Mouse (Mus musculus): ENCODE measurements around the gene Ddah2. TPM values are rescaled to one million over a fixed set of nuclear protein-coding genes. Genes with fewer than 3 reads are reported as not detected.

Ddah2 gene
- polyA plus RNA-seq, 1 experiment from 2014 or later = 290 TPM

GRCm38 (mm10) chr17:35021163-35021808 is 37.5 kb upstream of the Ddah2 start:
- Histone ChIP-seq H3K9me3 (no peaks in the 10 kb centered on the region), H3K27ac (peak overlapping the region; percentile 81), H3K4me1 (peaks cover 50% of the 10 kb centered on the region), H3K27me3 (ENCODE audit: insufficient read depth, poor library complexity, severe bottlenecking) (0 out of 2 replicates have a peak, but pooled peaks cover 6% of the 10 kb centered on the region), H3K4me3 (peak overlapping the region; percentile 42), H3K36me3 (peaks cover 11% of the 10 kb centered on the region)
- 4% methylated on average over 17 of the region's 17 CpGs for WGBS
- peak; percentile 92 for DNase-seq (ENCODE audit: low spot score)

- 10% methylated on average over 6 of the region's 6 CpGs for WGBS
These were observed 36.9 kb upstream of the Ddah2 start for GRCm38 (mm10) chr17:35021842-35022477.

GRCm38 (mm10) chr17:35022541-35023060 is 36.2 kb upstream of the Ddah2 start:
- H3K9me3 ChIP-seq = no peaks in the 10 kb centered on the region
- 0 out of 2 replicates have a peak, but pooled peaks cover 6% of the 10 kb centered on the region for H3K27me3 ChIP-seq (ENCODE audit: insufficient read depth, poor library complexity, severe bottlenecking)
- WGBS = 87% methylated on average over 8 of the region's 8 CpGs
- DNase-seq (ENCODE audit: low spot score) = no peak
- peak overlapping the region; percentile 81 for H3K27ac ChIP-seq
- no peak overlapping the region for H3K4me3 ChIP-seq
- no peaks in the 10 kb centered on the region for H3K36me3 ChIP-seq
- H3K4me1 ChIP-seq = peaks cover 55% of the 10 kb centered on the region

More at GRCm38 (mm10) chr17:35021842-35022477, 36.9 kb upstream of the Ddah2 start:
- H3K27ac ChIP-seq = peak overlapping the region; percentile 81
- H3K4me3 ChIP-seq = 0 out of 2 replicates have a peak overlapping the region, but pooled peaks have one; percentile 25
- peaks cover 49% of the 10 kb centered on the region for H3K4me1 ChIP-seq
- H3K9me3 ChIP-seq = no peaks in the 10 kb centered on the region
- peak; percentile 90 for DNase-seq (ENCODE audit: low spot score)
- H3K27me3 ChIP-seq (ENCODE audit: insufficient read depth, poor library complexity, severe bottlenecking) = 0 out of 2 replicates have a peak, but pooled peaks cover 6% of the 10 kb centered on the region
- peaks cover 4% of the 10 kb centered on the region for H3K36me3 ChIP-seq

- Histone ChIP-seq H3K4me1 (peaks cover 57% of the 10 kb centered on the region), H3K4me3 (no peak overlapping the region), H3K27me3 (ENCODE audit: insufficient read depth, poor library complexity, severe bottlenecking) (0 out of 2 replicates have a peak, but pooled peaks cover 6% of the 10 kb centered on the region), H3K36me3 (no peaks in the 10 kb centered on the region), H3K27ac (peak overlapping the region; percentile 77), H3K9me3 (no peaks in the 10 kb centered on the region)
- 87% methylated on average over 5 of the region's 5 CpGs for WGBS
- DNase-seq (ENCODE audit: low spot score) = no peak
These were observed 35.6 kb upstream of the Ddah2 start for GRCm38 (mm10) chr17:35023221-35023620.

- H3K36me3 ChIP-seq = no peaks in the 10 kb centered on the region
- DNase-seq (ENCODE audit: low spot score) = no peak
- no peaks in the 10 kb centered on the region for H3K9me3 ChIP-seq
- 49% methylated on average over 4 of the region's 4 CpGs for WGBS
- H3K27me3 ChIP-seq (ENCODE audit: insufficient read depth, poor library complexity, severe bottlenecking) = 0 out of 2 replicates have a peak, but pooled peaks cover 6% of the 10 kb centered on the region
- H3K27ac ChIP-seq = peak overlapping the region; percentile 77
- no peak overlapping the region; the same call in 1 of the 2 replicates for H3K4me3 ChIP-seq
- H3K4me1 ChIP-seq = peaks cover 59% of the 10 kb centered on the region
These were observed 35.1 kb upstream of the Ddah2 start for GRCm38 (mm10) chr17:35023756-35024155.

GRCm38 (mm10) chr17:35024261-35024660 is 34.6 kb upstream of the Ddah2 start:
- no peak for DNase-seq (ENCODE audit: low spot score)
- Histone ChIP-seq H3K9me3 (no peaks in the 10 kb centered on the region), H3K4me3 (no peak overlapping the region), H3K4me1 (peaks cover 62% of the 10 kb centered on the region), H3K27ac (peak overlapping the region; percentile 77), H3K27me3 (ENCODE audit: insufficient read depth, poor library complexity, severe bottlenecking) (0 out of 2 replicates have a peak, but pooled peaks cover 6% of the 10 kb centered on the region), H3K36me3 (no peaks in the 10 kb centered on the region)
- WGBS = 65% methylated on average over 13 of the region's 13 CpGs

- Histone ChIP-seq H3K36me3 (no peaks in the 10 kb centered on the region), H3K27me3 (ENCODE audit: insufficient read depth, poor library complexity, severe bottlenecking) (0 out of 2 replicates have a peak, but pooled peaks cover 6% of the 10 kb centered on the region), H3K9me3 (no peaks in the 10 kb centered on the region), H3K4me3 (no peak overlapping the region), H3K27ac (peak overlapping the region; percentile 77), H3K4me1 (peaks cover 68% of the 10 kb centered on the region)
- WGBS = 67% methylated on average over 6 of the region's 10 CpGs
- DNase-seq (ENCODE audit: low spot score) = no peak
These were observed 33.9 kb upstream of the Ddah2 start for GRCm38 (mm10) chr17:35024691-35025488.

- no peak for DNase-seq (ENCODE audit: low spot score)
- H3K27ac ChIP-seq = peak overlapping the region; percentile 17
- no peak overlapping the region for H3K4me3 ChIP-seq
- H3K36me3 ChIP-seq = no peaks in the 10 kb centered on the region
- peaks cover 70% of the 10 kb centered on the region for H3K4me1 ChIP-seq
- WGBS = 80% methylated on average over 5 of the region's 5 CpGs
- no peaks in the 10 kb centered on the region for H3K27me3 ChIP-seq (ENCODE audit: insufficient read depth, poor library complexity, severe bottlenecking)
- no peaks in the 10 kb centered on the region for H3K9me3 ChIP-seq
These were observed 32.6 kb upstream of the Ddah2 start for GRCm38 (mm10) chr17:35026206-35026605.

- WGBS = 39% methylated on average over 13 of the region's 13 CpGs
- Histone ChIP-seq H3K27me3 (ENCODE audit: insufficient read depth, poor library complexity, severe bottlenecking) (peaks cover 7% of the 10 kb centered on the region; the same call in 1 of the 2 replicates), H3K4me1 (peaks cover 61% of the 10 kb centered on the region), H3K27ac (peak within 1 kb of the TSS; percentile 80), H3K9me3 (no peaks in the 10 kb centered on the region), H3K4me3 (peak within 1 kb of the TSS; percentile 19), H3K36me3 (no peaks in the 10 kb centered on the region)
- DNase-seq (ENCODE audit: low spot score) = no peak
These were observed 31.4 kb upstream of the Ddah2 start, which contains the start of gene Sapcd1 for GRCm38 (mm10) chr17:35027277-35028068. Gene Sapcd1, minus strand, starts transcription at chr17:35028016.

GRCm38 (mm10) chr17:35028315-35028714 is 30.5 kb upstream of the Ddah2 start:
- H3K4me1 ChIP-seq = peaks cover 58% of the 10 kb centered on the region
- no peaks in the 10 kb centered on the region for H3K36me3 ChIP-seq
- no peak for DNase-seq (ENCODE audit: low spot score)
- WGBS = 75% methylated on average over 2 of the region's 2 CpGs
- no peak overlapping the region for H3K4me3 ChIP-seq
- peak overlapping the region; percentile 23; the same call in 1 of the 2 replicates for H3K27ac ChIP-seq
- H3K27me3 ChIP-seq (ENCODE audit: insufficient read depth, poor library complexity, severe bottlenecking) = peaks cover 7% of the 10 kb centered on the region; the same call in 1 of the 2 replicates
- H3K9me3 ChIP-seq = no peaks in the 10 kb centered on the region

GRCm38 (mm10) chr17:35029691-35030532 is 28.9 kb upstream of the Ddah2 start:
- Histone ChIP-seq H3K36me3 (no peaks in the 10 kb centered on the region), H3K9me3 (no peaks in the 10 kb centered on the region), H3K4me1 (peaks cover 42% of the 10 kb centered on the region), H3K27me3 (ENCODE audit: insufficient read depth, poor library complexity, severe bottlenecking) (peaks cover 7% of the 10 kb centered on the region; the same call in 1 of the 2 replicates), H3K4me3 (no peak overlapping the region), H3K27ac (peak overlapping the region; percentile 42; the same call in 1 of the 2 replicates)
- no peak for DNase-seq (ENCODE audit: low spot score)
- 40% methylated on average over 19 of the region's 19 CpGs for WGBS

Data from heart, embryonic 10.5 days (tissue).